Mouse (Mus musculus): Measurements from ENCODE around the gene Abcb9.
A peak's percentile ranks its signal among the peaks of the same experiment; 100 is the strongest.

Abcb9 gene

DNA sequence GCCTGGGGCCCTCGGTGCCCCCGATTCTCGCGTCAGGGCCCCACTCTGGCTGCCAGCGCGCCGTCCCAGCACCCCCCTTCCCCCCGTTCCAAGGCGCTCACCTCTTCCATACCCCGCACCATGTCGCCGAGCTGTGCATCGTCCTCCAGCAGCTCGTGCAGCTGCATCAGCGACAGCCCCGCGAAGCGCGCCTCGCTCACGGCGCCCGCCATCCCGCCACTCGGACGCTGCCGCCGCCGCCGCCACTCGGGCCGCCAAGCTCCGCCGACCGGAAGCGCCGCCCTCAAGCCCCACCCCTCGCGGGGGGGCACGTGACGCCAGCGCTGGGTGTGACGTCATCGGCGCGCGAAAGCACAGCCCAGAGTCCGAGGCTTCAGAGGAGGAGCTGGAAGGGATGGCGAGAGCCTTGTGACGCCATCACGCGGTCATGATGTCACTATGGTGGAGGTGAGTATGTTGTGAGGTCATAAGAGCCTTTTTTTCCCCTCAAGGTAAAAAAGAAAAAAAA is 63.5 kb downstream of the Abcb9 start, which contains the start of gene Vps37b:
Gene Vps37b (minus strand): TSS at position 270 of the 508 bp plus-strand sequence.
- DNase-seq (ENCODE audit: low spot score in 2 of 2) = peak; percentile 82 to 86

DNA sequence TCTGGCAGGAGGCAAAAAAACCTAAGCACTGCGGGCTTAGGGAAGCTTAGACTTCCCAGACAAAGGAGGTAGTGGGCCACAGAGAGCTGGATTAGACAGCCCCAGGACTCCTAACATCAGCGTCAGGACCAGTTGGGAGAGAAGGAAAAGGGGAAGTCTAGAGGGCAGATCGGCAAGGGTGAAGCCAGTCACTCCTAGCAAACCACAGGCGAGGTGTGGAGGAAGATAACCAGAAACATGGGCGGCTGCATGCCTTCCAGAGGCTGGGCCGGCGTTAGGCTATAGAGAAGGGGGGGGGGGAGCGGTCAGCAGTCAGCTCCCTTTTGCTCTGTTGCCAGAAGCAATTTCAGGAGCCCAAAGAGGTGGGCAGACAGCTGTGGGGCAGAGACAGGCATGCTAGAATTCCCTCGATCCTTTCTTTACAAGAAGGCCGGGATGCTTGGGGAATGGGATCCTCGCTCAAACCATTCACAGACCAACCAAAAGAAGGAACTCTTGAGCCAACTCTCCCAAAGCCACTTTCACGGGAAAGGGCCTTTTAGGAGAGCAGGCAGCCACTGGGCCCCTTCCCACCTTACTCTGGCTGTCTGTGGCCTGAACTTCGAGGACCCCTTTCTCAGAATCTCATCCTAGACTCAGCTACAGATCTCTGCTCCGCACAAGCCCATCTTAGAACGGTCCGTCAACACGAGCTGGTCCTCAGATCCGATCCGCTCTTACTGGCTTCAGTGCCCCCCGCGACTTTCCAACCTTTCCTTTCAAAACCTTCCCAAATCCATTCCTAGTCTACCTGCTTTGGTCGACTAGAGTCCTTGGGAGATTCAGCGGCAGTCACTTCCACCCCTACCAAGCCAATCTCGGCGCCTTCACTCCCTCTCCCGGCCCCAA is 64.3 kb downstream of the Abcb9 start:
- no peak for DNase-seq (ENCODE audit: low spot score in 2 of 2)

DNA sequence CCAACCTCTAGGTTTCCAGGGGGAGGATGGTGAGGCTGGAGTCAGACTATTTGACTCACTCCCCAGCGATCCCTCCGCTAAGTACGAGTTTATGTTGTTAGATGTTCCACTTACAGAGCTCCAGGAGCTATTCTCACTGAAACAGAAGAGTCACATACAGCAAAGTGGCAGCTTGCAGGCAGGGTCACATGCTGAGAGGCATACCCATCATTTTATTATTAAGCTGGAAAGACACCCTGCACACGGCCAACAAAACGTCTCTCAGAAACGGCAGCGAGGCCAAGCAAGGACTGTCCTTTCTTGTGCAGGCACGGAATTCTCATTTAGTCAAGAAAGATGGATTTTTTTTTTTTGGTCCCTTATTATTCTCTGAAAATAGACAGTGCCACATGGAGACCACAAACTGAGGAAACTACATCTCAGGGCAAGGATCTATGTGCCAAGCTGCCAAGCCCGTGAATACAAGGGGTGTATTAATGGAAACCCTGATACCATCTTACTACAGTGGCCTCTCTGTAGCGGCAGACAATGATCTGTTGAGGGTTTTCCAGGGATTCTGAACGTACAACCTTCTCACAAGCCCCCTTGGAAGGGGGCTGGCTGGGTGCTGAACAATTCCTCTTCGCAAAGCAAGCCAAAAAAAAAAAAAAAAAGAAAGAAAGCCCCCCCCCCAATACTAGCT is 65.1 kb downstream of the Abcb9 start:
- no peak for DNase-seq (ENCODE audit: low spot score in 2 of 2)

DNA sequence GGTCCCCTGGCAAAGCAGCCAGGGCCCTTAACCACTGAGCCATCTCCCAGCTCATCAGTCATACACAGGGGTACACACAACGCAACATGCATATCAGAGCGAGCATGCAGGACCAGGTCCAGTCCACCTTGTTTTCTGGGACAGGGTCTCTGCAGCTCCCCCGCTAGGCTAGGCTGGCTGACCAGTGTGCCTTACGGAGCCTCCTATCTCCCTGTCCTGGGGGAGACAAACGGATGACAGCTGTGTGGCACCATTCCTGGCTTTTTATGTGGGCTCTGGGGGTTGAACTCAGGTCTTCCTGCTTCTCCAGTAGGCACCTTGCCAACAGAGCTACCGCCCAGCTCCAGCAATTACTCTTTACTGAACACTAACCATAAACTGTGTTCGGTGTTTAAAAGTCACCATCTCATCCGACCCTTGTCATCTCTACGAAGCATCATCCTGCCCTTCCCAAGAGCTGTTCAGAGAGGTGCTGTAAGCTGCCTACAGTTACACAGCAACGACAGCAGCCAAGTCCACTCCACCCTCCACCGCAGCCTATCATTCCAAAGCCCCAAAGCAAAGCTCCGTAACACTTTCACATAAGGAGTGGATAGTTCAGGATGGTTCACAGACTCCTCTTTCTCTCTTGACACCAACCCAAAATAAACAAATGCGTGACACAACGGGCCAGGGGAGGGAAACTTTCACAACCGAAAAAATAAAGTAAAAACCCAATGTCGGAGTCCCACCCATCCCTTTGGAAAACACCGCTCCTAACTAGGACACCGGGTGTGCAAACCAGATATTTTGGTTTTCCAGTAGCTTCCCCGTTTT is 66.2 kb downstream of the Abcb9 start:
- DNase-seq (ENCODE audit: low spot score in 2 of 2) = no peak

DNA sequence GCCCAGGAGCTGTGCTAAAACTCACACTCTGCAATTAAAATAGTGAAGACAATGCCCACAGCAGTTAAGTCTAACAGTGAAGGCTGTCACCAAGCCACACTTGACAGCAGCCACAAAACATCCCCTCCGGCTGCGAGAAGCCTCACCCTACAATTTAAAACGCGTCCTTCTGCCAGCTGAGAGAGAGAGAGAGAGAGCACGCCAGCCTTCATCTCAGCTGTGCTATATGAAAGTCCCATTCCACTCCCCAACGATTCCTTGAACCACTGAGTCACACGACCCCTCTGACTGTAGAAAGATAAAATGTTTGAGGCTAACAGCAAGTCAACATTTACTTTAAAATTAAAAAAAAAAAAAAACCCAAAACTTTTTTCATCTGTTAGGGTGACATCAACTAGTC is 66.9 kb downstream of the Abcb9 start:
- no peak for DNase-seq (ENCODE audit: low spot score in 2 of 2)

DNA sequence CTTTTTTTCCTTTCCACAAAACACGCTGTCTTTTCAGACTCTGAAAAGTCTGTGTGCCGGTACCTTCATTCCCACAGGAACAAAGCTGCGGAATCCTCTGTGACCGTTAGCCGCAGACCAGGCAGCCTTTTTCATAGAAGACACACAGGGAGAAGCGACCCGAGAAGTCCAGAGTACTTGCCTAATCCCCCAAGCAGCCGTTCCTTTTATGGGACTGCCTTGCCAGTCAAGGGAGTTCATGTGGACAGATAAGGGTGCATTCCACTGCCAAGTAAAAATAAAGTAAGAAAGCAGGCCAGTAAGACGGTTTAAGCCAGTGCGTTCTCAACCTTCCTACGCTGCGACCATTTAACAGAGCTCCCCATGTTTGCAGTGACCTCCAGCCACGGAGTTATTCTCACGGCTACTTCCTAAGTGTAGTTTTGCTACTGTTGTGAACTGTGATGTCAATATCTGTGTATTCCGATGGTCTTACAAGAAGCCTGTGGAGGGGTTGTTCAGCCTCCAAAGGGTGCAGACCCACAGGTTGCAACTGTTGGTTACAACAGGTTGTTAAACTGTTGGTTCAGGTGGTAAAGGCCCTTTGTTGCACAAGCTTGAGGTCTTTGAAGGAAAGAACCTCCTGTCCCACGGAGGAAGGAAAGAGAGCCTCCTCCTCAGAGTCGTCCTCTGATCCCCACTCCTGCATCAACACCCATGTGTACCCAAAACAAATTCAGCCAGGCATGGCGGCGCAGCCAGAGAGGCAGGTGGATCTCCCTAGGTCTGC is 67.7 kb downstream of the Abcb9 start:
- DNase-seq (ENCODE audit: low spot score in 2 of 2) = no peak

DNA sequence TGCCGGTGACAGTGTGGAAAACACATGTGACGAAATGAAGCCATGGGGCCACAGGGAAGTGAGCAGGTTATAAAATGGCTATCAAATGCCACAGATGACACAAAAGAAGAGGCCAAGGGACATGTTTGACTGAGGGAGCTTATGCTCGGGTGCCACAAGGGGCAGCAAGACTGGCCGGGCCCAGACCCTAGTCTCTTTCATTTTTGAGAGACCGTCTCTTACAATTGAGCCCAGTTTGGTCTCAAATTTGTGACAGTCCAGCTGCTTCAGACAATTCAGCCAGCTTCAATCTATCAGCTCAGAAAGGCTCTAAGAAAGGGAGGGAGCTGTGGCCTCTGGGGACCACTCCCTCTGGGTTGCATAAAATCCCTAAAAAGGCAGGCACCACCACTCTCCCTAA is 69.0 kb downstream of the Abcb9 start:
- DNase-seq (ENCODE audit: low spot score in 2 of 2) = no peak

DNA sequence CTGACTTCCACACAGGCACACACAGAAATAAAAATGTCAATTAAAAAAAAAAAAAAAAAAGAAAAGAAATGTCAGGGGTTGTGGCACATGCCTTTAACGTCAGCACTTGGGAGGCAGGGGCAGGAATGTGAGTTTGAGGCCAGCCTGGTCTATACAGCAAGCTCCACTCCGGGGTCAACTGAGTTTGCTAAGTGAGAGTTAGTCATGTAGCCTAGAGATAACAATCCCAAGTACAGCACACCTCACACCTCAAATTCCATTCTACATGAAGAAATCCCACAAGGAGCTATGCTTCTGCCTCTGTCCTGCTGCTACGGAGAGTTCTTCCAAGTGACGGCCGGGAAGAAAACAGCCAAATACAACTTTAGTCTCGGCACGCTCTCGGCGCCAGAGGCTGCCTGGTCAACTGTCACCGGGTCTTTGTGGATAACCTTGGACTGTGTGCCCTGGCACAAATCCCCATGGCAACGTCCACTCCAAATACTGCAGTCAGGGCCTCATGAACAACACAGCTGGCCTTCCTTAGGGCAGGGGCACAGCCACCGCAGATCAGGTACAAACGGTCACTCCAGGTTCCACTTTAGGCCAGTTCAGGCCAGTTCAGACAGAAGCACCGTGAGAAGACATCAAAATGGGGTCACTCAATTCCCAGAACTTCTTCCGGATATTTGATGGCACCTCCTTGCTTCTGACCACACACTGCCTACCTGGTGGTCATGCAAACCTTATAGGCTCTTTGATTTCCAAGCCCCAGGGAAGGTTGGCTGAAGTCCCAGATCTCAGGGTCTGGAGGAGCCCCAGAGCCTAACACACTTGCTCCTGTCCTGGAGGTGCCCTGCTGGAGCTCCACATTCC is 69.8 kb downstream of the Abcb9 start:
- DNase-seq (ENCODE audit: low spot score in 2 of 2) = no peak

DNA sequence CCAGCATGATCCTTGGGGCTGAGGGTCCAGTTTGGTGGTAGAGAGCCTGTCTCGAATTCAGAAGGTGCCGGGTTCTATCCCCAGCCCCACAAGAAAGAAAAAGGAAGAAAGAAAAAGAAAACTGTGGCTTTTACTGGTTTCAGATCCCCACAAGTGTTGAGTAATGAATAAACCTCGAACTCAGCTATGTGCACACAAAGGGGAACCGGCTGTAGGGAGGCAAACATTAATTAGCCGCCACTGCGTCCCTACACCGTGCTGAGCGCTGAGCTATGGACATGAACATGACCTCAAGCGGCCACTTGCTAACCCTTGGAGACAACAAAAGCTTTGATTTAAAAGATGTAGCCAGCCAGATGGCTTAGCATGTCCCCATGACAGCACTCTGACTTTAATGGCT is 70.5 kb downstream of the Abcb9 start:
- no peak for DNase-seq (ENCODE audit: low spot score in 2 of 2)

DNA sequence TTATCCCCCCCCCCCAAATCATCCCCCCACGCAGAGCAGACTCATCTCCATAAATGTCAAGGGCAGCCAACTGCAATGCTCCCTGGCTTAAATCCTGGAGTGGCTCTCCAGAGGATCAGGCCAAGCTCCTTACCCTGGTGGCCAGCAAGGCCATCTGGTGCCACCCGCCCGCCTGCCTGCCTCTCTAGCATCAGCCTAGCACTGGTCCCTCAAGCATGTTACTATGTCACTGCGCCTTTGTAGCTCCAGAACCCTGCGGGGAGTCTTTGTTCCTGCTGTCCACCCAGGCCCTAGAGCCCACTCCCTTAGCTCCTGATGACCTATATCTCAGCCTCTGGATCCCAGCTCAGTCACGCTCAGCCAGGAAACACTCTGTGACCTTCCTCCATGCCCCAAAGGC is 70.9 kb downstream of the Abcb9 start:
- DNase-seq (ENCODE audit: low spot score in 2 of 2) = no peak

DNA sequence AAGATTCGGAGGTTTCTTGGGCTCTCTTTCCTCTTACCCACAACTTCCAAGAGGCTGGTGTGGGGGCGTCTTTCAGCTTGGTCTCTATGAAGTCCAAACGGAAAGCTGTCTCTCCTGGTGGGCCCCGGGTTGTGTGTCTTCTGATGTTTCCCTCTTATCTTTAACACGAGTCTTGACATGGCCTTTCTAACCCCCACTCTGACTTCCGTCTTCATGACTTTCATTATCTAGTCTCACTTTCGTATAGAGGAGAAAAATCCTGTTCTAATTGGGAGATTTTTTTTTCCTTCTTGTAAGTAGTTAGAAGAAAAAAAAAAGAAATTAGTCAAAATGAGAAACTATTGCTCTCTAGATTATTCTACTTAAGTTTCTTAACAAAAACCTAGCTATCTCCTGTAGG is 73.2 kb downstream of the Abcb9 start:
- DNase-seq (ENCODE audit: low spot score in 2 of 2) = no peak

DNA sequence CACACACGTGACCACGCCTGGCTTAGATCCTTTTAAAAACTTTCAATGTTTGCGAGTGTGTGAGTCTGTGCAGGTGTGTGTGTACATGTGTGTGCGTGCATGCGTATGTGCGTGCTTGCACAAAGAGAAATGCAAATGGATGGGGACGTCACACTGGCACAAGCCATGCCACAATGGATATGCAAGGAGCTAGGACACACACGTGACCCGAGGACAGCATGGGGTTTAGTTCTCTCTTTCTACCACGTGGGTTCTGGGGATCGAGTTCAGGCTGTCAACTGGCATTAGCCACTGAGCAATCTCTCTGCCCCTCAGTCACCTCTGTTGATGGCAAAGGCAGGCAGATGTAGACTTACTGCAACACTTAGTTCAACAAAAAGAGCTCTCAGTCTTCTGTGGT is 73.9 kb downstream of the Abcb9 start:
- DNase-seq (ENCODE audit: low spot score in 2 of 2) = no peak

DNA sequence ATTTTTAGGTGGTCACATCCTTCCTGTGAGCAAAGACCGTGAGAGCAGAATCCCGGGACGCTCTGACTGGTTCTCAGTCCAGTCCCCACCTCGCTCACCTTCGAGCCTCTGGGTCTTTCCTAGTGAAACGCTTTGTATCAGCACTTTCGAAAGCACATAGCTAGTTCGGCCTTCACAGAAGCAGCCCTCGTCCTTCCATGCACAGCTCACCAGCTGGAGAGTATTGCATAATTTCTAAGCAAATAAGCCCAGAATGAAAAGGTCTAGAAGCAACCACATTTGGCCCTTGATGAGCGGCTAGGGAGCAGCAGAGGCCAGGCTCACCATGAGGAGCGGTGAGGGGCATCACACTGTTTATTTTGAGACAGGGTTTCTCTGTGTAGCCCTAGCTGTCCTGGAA is 74.5 kb downstream of the Abcb9 start:
- no peak for DNase-seq (ENCODE audit: low spot score in 2 of 2)

DNA sequence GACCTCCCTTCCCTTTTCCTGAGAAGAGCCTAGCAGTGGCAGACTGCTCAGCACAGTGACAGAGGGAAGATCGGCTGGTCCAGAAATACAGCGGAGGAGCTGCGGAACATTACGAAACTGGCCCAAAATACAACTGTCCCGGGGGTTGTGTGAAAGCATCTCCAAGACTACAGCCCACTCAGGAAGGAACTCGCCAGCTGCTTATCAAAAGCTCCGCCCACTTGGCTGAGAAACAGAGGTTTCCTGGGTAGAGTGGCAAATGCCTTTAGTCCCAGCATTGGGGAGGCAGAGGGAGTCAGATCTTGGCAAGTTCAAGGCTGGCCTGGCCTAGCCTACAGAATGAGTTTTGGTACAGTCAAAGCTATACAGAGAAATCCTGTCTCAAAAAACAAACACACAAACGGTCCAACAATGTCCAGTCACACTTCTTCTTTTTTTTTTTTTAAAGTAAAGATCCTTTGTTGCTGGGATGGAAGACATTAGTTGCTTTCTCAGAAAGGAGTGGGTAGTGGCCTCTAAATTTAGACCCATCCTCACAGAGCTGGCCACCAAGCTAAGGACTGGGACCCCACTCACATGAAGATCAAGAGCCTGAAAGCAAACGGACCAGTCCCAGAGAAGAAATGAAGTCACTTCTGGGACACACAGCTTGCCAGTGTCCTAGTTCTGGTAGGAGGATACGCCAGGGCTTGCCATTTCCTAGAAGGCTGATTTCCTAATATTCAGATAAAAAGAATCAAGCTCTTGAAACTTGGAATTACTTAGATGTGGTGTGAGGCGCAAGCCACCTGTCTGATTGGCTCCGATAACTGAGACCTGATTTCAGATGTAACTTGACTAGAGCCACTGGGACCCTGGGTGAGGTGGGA is 76.0 kb downstream of the Abcb9 start:
- DNase-seq (ENCODE audit: low spot score in 2 of 2) = peak; percentile 75 to 86

DNA sequence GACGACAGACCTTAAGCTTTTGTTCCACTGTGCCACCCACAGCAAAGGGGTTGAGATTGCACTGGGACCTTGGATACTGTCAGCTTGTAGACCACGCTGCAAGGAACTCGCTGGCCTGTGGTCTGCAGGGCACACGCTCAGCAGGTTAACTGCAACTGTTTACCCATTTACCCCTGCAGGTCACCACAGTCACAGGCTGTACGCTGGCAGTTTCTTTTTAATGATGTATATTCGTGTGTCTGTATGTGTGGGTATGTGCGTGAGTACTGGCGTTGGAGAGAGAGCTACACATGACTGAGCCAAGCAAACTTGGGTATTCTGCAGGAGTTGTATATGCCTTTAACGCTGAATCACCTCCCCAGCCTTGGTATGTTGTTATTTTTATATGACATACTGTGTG is 76.9 kb downstream of the Abcb9 start:
- no peak for DNase-seq (ENCODE audit: low spot score in 2 of 2)

DNA sequence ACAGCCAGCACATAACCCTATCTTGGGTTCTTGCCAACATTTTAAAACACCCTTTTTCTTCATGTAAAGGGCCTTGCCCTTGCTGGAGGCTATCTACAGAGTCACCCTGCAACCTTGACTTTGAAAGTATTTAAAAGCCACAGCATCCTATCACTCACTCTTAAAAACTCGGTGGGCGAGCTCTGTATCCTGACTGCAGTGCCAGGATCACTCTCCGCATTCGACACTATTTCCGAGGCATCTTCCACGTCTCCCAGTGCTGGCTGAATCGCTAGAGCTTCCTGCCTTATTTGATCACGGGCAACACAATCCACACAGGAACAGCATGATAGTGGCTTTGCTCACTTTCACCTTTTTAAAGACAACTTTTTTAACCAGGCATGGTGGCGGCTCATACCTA is 77.7 kb downstream of the Abcb9 start:
- no peak for DNase-seq (ENCODE audit: low spot score in 2 of 2)

DNA sequence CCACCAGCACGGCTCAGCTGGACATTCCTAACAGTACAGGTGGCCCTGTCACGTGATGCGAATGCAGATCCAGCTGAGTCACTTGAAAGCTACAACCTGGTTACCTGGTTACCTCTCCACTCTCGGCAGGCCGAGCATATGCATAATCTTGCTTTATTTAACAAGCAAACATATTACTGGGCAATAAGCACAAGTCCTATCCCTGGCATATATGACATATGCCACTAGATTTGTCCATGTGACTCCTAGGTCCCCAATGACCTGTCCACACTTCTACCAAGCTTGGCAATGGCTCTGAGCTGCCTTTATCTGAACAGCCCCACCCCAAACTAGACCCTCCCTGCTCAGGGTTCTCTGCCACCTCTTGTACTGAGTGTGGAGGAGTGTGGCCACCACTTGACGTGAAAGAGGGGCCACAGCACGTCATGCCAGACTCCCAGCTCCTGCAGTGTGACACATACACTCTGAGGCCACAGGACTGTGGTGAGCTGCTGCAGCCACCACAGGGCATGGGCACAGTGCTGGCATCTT is 79.2 kb downstream of the Abcb9 start:
- DNase-seq (ENCODE audit: low spot score in 2 of 2) = no peak

DNA sequence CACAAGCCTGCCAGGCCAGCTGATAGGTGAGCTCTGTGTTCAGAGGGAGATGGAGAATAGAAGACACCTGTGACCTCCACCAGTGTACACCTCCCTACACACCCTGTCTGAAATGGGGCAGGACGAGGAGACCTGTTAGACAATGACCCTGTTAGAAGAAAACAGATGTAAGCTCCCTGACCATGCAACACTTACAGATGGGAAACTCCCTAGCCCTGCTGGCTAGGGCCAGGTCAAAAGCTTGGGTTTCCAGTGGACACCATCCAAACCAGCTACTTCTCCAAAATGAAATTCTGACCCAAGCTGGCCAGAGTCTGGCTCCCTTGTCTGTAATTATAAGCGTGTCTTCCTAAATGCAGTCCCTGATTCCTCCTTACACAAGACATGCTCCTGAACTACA is 79.9 kb downstream of the Abcb9 start:
- no peak for DNase-seq (ENCODE audit: low spot score in 2 of 2)

DNA sequence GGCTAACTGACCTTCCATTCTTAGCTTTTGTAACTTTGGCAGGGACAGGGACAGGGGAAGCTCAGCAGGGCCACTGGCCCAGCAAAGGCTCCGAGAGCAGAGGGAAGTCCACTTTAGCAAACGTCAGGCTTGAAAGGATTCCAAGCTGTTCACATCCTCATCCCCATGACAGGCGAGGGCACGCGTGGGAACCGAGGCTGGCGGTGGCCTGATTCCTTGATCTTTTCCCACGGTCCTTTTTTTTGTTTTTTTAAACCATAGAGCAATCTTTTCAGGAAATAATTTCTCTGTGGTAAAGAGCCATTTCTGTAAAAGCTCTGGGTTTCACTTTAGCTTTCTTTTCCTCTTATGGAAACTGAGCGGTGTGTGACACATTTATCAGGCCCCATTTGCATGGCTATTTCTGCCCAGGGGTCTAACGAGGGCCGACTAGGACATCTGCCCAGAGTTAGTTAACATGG is 80.8 kb downstream of the Abcb9 start:
- no peak for DNase-seq (ENCODE audit: low spot score in 2 of 2)
